Mouse (Mus musculus) E14TG2a.4 (cell line): ENCODE measurements at regions not wholly inside any gene's neighbourhood (a gene's known extent, or its start where the extent isn't known, plus 50 kb on each side); places are given as distances from the start of the nearest gene placed in this dataset.

Experiments used
- CTCF ChIP-seq: conservative IDR thresholded peaks from 2 replicates; pipeline ENCODE4 v1.5.1; 2014; ENCODE audit warnings: low read length
- NANOG ChIP-seq: IDR thresholded peaks from 2 replicates; pipeline ENCODE4 v1.6.1; 2014; ENCODE audit warnings: borderline replicate concordance, low read length, mixed read lengths
- POU5F1 ChIP-seq: IDR thresholded peaks from 2 replicates; pipeline ENCODE4 v1.6.1; 2014; ENCODE audit warnings: low read length, borderline replicate concordance

DNA sequence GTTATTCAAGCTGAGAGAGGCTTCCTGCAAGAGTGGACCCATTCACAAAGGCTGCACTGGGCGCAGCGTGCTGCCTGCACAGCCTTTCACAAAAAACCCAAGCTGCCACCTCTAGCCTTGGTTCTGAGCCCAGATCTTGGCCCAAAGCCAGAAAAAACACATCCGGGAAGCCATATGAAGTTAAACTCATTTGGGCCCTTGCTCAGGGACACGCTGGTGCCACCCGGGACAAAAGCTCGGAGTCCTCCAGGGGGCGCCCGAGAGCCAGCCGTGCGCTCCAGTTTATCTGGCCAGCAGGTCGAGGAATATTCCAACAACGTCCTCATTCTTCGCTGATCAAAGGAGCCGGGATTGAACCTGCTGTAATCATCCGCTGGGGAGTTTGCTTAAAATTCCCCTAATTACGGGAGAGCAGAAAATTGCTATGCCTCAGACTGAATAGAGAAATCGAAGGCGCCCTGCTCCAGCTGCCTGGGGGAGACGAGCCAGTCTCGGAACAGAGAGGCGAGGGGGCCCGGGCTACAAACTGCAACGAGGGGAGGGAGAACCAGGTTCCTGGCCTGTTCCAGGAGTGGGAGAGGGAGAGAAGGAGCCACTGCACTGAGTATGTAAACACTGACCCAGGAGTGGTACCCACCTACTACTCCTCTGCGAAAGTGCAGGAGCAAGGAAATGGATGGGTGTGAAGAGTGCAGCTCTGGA lies 123.0 kb upstream of the Thy1 start:
- peak; percentile 82 for TF ChIP-seq CTCF
- TF ChIP-seq NANOG, result no peak
- no peak for TF ChIP-seq POU5F1
